Mouse (Mus musculus) forebrain, embryonic 11.5 days (tissue): ENCODE data around the gene Rnft2. TPM values are rescaled to one million over a fixed set of nuclear protein-coding genes. Genes with fewer than 3 reads are reported as not detected.

Experiments used
- ATAC-seq: fragments of 200-750 bp; cut with Nextera tagmentation; replicated peaks from 2 replicates; pipeline ENCODE4 v1.8.0; 2017; ENCODE audit warnings: moderate TSS enrichment; ENCODE audit not compliant: low FRiP score
- DNase-seq: peaks from one replicate; pipeline ENCODE4 v3.0.0-alpha.2; 2017; ENCODE audit warnings: low spot score
- H3K27ac ChIP-seq: fragments of 300-500 bp; sonication (generic); 2 replicates; pipeline ENCODE4 v1.5.1; 2014; ENCODE audit warnings: low read depth, low read length
- H3K27me3 ChIP-seq: fragments of 300-500 bp; sonication (generic); 2 replicates; pipeline ENCODE4 v1.6.1; 2014; ENCODE audit warnings: mild to moderate bottlenecking, low read length, mixed read lengths; ENCODE audit not compliant: control insufficient read depth, insufficient read depth
- H3K36me3 ChIP-seq: fragments of 300-500 bp; sonication (generic); 2 replicates; pipeline ENCODE4 v1.6.1; 2014; ENCODE audit warnings: mild to moderate bottlenecking, low read length, moderate library complexity, mixed read lengths; ENCODE audit not compliant: control insufficient read depth, insufficient read depth
- H3K4me1 ChIP-seq: fragments of 300-500 bp; sonication (generic); replicated peaks from 2 replicates; pipeline ENCODE4 v1.6.1; 2014; ENCODE audit warnings: low read length, mixed read lengths; ENCODE audit not compliant: control insufficient read depth, insufficient read depth
- H3K4me2 ChIP-seq: fragments of 300-500 bp; sonication (generic); 2 replicates; pipeline ENCODE4 v1.6.1; 2014; ENCODE audit warnings: low read depth, mild to moderate bottlenecking, low read length, moderate library complexity, mixed read lengths; ENCODE audit not compliant: severe bottlenecking
- H3K4me3 ChIP-seq: fragments of 300-500 bp; sonication (generic); 2 replicates; pipeline ENCODE4 v1.5.1; 2014; ENCODE audit warnings: low read depth, low read length
- H3K9ac ChIP-seq: fragments of 300-500 bp; sonication (generic); 2 replicates; pipeline ENCODE4 v1.6.1; 2014; ENCODE audit warnings: low read length
- H3K9me3 ChIP-seq: fragments of 300-500 bp; sonication (generic); 2 replicates; pipeline ENCODE4 v1.6.1; 2016; ENCODE audit warnings: low read length, mixed read lengths; ENCODE audit not compliant: control insufficient read depth
- WGBS: fragments of 180-500 bp; shearing (Covaris S2); extraction: QIAGEN DNeasy Blood & Tissue Kit; methylation state at CpG from one replicate; pipeline ENCODE4 v1.1.7; 2014; 5-methylcytosine and 5-hydroxymethylcytosine counted together
- polyA plus RNA-seq: library from polyadenylated mRNA; unstranded; fragments of >200 nt; fragmentation: Nextera tagmentation; extraction: Ambion mirVana; gene quantifications from 2 replicates; pipeline ENCODE4 v1.2.1, GENCODE M21; 2014

The Rnft2 gene
- 6.2 and 7.8 TPM in 2 replicates for polyA plus RNA-seq

DNA sequence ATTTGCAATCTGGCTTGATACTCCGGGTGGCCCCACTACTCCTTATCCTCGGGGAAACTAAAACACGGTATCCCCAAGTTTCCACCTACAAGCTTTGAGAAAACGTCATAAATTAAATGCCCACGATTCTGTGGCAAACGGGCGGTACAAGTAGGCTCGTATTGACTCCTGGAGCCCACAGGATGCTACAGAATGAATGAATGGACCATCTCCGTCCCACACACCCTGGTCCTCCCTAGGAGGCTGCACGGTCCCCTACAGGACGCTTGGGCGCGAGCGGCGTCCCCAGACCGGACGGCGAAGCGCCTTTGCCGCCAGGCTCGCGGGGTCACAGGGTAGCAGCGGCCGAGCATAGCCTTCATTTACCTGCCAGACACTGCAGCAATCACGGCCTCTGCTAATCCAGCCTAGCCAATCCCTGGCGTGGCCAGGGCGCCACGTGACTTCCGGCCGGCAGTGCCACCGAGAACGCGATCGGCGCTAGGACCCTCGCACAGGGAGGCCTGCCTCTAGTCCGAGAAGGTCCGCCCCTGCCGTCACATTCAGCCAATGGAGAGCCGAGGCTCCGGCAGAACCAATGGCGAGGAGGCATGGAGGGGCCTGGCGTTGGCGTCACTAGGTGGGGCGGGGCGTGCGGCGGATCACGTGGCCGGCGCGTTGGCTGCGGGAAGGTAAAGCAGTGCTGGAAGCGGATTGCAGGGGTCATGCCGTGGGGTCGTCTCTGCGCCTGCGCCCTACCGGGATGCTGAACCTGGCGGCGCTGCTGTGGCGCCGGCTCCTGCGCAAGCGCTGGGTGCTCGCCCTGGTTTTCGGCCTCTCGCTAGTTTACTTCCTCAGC is at the start of gene Rnft2, which contains the start of gene 2410131K14Rik:
Gene Rnft2 (minus strand): TSS at position 511 of the 838 bp plus-strand sequence.
Gene 2410131K14Rik (plus strand): TSS at position 622 of the 838 bp plus-strand sequence.
- H3K4me1 ChIP-seq: peaks cover 8% of the 10 kb centered on the region; the same call in 1 of the 2 replicates
- no peaks in the 10 kb centered on the region for H3K27me3 ChIP-seq
- under 1% methylated on average over 68 of the region's 68 CpGs for WGBS
- DNase-seq (peak; percentile 100), ATAC-seq (peak; percentile 100)
- H3K9ac ChIP-seq: peak within 1 kb of the TSS; percentile 86
- H3K4me3 ChIP-seq: peak within 1 kb of the TSS; percentile 70
- H3K27ac ChIP-seq: peak within 1 kb of the TSS; percentile 57; the same call in 1 of the 2 replicates
- peak within 1 kb of the TSS; percentile 78 for H3K4me2 ChIP-seq
- H3K9me3 ChIP-seq: no peaks in the 10 kb centered on the region
- H3K36me3 ChIP-seq: no peaks in the 10 kb centered on the region; the same call in 1 of the 2 replicates

DNA sequence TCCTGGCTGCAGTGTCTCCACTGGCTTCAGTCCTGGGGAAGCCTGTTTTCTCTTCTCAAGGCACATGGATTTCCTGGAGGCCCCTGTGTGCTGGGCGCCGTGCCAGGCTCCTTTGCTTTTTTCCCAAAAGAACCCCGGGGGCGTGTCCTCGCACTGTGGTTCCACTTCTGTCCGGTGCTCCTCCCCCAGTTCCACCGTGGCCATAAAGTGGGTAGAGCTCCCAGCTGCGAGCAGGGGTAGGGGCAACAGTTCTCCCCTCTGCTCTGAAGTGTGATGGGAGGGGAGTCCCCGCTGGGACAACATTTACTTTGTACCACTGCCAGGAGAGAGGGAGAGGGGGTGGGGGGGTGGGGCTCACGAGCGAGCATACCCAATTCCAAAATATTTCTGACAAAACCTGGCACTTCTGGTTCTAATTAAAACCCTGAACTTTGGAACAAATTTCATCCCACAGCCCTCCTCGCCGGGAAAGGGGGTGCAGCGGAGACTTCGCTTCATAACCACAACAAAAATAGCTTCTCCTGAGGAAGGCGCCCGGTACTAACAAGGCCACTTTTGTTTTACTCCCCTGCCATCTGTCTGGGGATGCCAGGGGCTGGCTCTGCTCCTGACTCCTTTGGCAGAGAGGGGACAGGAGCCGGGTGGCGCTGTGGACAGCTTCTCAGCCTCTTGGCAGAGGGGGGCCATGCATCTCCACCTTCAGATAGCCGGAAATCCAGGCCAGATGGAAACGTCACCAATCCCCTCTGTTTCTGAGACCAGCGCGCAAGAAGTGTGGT is 49.4 kb upstream of the Rnft2 start:
- 47% methylated on average over 23 of the region's 23 CpGs for WGBS
- Histone ChIP-seq H3K36me3 (no peaks in the 10 kb centered on the region), H3K4me3 (no peak overlapping the region), H3K27me3 (no peaks in the 10 kb centered on the region), H3K27ac (peak overlapping the region; percentile 77), H3K4me2 (no peak overlapping the region), H3K4me1 (peaks cover 5% of the 10 kb centered on the region; the same call in 1 of the 2 replicates), H3K9ac (no peak overlapping the region), H3K9me3 (no peaks in the 10 kb centered on the region)
- peak; percentile 77 for DNase-seq
- ATAC-seq: peak; percentile 71

DNA sequence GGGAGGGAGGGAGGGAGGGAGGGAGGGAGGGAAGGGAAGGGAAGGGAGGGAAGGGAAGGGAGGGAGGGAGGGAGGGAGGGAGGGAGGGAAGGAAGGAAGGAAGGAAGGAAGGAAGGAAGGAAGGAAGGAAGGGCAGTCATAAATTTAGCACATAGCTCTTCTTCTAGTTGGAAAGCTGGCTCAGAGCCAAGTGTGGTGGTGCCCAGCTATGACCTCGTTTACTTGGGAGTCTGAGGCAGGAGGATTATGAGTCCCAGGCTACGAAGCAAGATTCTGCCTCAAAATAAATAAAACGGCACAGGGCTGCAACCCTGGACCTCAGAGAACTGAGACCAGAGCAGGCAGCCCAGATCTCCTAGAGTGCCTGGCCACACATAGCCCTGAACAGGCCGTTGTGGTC is 47.6 kb upstream of the Rnft2 start:
- no peaks in the 10 kb centered on the region for H3K36me3 ChIP-seq
- 64% methylated on average over 4 of the region's 4 CpGs for WGBS
- peaks cover 5% of the 10 kb centered on the region; the same call in 1 of the 2 replicates for H3K4me1 ChIP-seq
- H3K27me3 ChIP-seq: no peaks in the 10 kb centered on the region
- no peak for DNase-seq
- H3K4me2 ChIP-seq: no peak overlapping the region
- no peak overlapping the region for H3K4me3 ChIP-seq
- H3K9ac ChIP-seq: no peak overlapping the region
- no peak for ATAC-seq
- no peak overlapping the region for H3K27ac ChIP-seq
- no peaks in the 10 kb centered on the region for H3K9me3 ChIP-seq

DNA sequence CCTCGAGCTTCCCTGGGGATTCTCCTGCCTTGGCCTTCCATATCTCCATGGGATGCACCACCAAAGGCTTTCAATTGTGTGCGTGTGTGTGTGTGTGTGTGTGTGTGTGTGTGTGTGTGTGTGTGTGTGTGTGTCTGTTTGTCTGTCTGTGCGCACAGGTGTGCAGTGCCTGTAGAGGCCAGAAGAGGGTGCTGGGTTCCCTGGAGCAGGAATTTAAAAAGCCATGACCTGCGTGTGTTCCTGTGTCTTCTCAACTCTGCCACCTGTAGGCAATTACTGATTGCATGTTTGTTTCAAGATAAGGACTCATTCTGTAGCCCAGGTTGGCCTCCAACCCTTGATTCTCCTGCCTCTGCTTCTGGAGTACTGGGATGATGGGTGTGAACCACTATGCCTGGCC is 46.5 kb upstream of the Rnft2 start:
- ATAC-seq (no peak), DNase-seq (no peak)
- Histone ChIP-seq H3K9me3 (no peaks in the 10 kb centered on the region), H3K4me3 (no peak overlapping the region), H3K27me3 (no peaks in the 10 kb centered on the region), H3K9ac (no peak overlapping the region), H3K4me1 (peaks cover 3% of the 10 kb centered on the region; the same call in 1 of the 2 replicates), H3K4me2 (no peak overlapping the region), H3K36me3 (no peaks in the 10 kb centered on the region), H3K27ac (no peak overlapping the region)
- WGBS: 85% methylated on average over 4 of the region's 4 CpGs

DNA sequence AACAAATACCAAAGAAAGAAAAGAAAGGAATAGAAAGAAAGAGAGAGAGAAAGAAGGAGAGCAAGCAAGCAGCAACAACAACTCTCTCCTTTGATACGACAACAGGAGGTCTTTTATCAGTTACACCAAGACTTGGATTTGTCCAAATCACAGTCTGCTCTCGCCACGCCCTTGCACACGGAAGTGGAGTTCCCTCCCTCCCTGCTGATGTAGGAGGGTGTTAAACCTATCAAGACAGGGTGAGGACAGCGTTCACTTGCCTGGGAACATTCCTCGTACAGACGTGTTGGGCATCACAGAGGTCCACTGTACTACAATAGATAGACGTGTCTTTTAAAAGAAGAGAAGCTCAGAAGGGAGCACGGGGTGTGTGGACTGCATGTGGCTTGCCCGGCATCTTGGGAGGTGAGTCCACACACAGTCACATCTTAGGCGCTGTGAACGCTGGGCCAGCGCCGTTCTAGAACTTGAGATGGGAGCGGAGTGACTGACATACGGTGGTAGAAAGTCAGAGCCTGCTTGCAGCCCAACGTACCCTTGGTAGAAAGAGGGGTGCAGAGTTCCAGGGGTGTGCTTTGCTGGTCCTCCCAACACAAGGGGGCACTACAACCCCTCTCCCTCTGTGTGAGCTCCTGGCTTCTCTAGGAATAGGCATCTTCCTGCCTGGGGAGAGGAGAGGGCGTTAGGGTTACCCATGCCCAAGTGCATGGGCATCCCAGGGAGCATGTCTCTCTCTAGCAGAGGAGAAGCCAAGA is 33.0 kb upstream of the Rnft2 start:
- WGBS: 92% methylated on average over 18 of the region's 18 CpGs
- Histone ChIP-seq H3K4me3 (no peak overlapping the region), H3K4me2 (no peak overlapping the region), H3K4me1 (peaks cover 19% of the 10 kb centered on the region), H3K27me3 (no peaks in the 10 kb centered on the region), H3K9ac (no peak overlapping the region), H3K27ac (no peak overlapping the region), H3K36me3 (no peaks in the 10 kb centered on the region), H3K9me3 (no peaks in the 10 kb centered on the region; the same call in 1 of the 2 replicates)
- no peak for DNase-seq
- ATAC-seq: no peak

DNA sequence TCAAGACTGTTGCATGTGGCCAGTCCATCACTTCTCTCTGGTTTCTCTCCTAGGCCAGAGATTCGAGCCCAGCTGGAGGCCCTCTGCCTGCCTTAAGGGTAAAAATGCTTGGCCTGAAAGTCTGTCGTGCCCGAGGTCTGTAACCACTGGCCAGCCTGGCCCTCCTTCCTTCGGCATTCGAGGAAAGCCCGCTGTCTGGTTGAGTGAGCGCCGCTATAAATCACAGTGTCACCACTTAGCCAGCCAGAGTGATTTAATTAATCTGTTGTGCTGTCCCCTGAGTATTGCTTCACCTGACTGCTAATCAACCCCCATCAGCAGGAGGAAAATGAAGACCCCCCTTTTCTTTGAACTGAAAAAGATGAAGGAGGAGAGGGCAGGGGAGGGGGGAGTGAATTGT is 31.8 kb upstream of the Rnft2 start:
- DNase-seq: no peak
- WGBS: 28% methylated on average over 8 of the region's 8 CpGs
- Histone ChIP-seq H3K9me3 (no peaks in the 10 kb centered on the region; the same call in 1 of the 2 replicates), H3K27ac (no peak overlapping the region), H3K4me2 (no peak overlapping the region), H3K27me3 (no peaks in the 10 kb centered on the region; the same call in 1 of the 2 replicates), H3K4me1 (peaks cover 19% of the 10 kb centered on the region), H3K4me3 (no peak overlapping the region), H3K9ac (0 out of 2 replicates have a peak overlapping the region, but pooled peaks have one; percentile 20), H3K36me3 (no peaks in the 10 kb centered on the region)
- no peak for ATAC-seq

DNA sequence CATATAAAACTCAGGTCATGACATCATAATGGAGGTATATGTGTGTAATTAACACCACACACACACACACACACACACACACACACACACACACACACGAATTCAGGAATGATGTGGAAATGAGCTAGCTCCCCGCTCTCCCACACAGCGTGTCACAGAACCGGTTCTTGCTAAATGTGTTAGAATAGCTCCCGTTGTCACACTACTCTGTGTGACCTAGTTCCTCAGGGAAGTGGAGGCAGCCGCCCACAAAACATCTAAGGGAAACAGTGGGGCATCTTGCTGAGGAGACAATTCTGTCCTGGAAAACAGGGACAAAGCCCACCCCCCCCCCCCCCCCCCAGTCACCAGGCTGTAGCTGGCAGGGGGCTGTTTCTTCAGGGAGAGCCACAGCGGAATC is 31.4 kb upstream of the Rnft2 start:
- H3K27ac ChIP-seq: no peak overlapping the region
- no peaks in the 10 kb centered on the region for H3K9me3 ChIP-seq
- no peak overlapping the region for H3K4me3 ChIP-seq
- ATAC-seq: no peak
- no peaks in the 10 kb centered on the region for H3K36me3 ChIP-seq
- DNase-seq: no peak
- H3K4me1 ChIP-seq: peaks cover 19% of the 10 kb centered on the region
- no peak overlapping the region for H3K4me2 ChIP-seq
- 62% methylated on average over 7 of the region's 7 CpGs for WGBS
- H3K9ac ChIP-seq: 0 out of 2 replicates have a peak overlapping the region, but pooled peaks have one; percentile 20
- H3K27me3 ChIP-seq: no peaks in the 10 kb centered on the region; the same call in 1 of the 2 replicates

DNA sequence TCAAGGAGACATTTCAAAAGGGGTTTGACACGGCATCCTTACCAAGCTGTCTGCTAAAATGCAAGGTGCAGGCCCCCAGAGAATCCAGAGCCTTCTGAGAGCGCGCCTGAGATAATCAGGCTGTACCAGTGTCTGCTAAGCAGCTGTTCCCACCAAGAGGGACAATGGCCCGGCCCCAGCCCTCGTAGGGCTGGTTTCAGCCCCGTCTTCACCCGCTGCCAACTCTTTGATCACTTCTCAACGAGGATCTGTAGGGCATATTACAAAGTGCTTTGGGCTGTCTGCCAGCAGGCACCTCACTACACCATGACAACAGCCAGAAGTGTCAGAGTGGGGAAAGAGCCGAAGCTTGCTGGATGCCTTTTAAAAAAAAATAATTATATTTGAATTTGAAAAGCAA is 29.6 kb upstream of the Rnft2 start:
- H3K4me2 ChIP-seq: no peak overlapping the region
- peaks cover 19% of the 10 kb centered on the region for H3K4me1 ChIP-seq
- no peak overlapping the region for H3K9ac ChIP-seq
- ATAC-seq (peak; percentile 53; the same call in 1 of the 2 replicates), DNase-seq (peak; percentile 70)
- no peaks in the 10 kb centered on the region for H3K9me3 ChIP-seq
- peak overlapping the region; percentile 65; the same call in 1 of the 2 replicates for H3K27ac ChIP-seq
- WGBS: 32% methylated on average over 9 of the region's 9 CpGs
- H3K27me3 ChIP-seq: peaks cover 2% of the 10 kb centered on the region
- H3K36me3 ChIP-seq: no peaks in the 10 kb centered on the region
- H3K4me3 ChIP-seq: no peak overlapping the region
